Mouse (Mus musculus) CH12.LX (cell line): ENCODE data around the gene Mtrex. TPM values are rescaled to one million over a fixed set of nuclear protein-coding genes. Genes with fewer than 3 reads are reported as not detected.

Experiments used
- DNase-seq: peaks from one replicate; pipeline ENCODE4 v3.0.0-alpha.2; 2013; ENCODE audit errors: extremely low read depth
- H3K27ac ChIP-seq: 2 replicates; pipeline ENCODE4 v1.5.1; 2012; ENCODE audit warnings: low read depth, mild to moderate bottlenecking, control low read depth, moderate library complexity; ENCODE audit not compliant: insufficient read depth
- H3K27me3 ChIP-seq: replicated peaks from 2 replicates; pipeline ENCODE3; 2012; ENCODE audit warnings: inconsistent platforms
- H3K36me3 ChIP-seq, 2 experiments: replicated peaks in 1 of 2; 2 replicates each; pipeline versions ENCODE3 to v1.6.1; 2012; ENCODE audit warnings: inconsistent platforms in 1 of 2, low read length in 1 of 2, mild to moderate bottlenecking in 1 of 2, mixed read lengths in 1 of 2, moderate library complexity in 1 of 2; ENCODE audit not compliant: control insufficient read depth in 1 of 2, insufficient read depth in 1 of 2
- H3K4me1 ChIP-seq, 2 experiments: 2 replicates each; pipeline ENCODE4 v1.6.1; 2012; ENCODE audit warnings: inconsistent platforms in 1 of 2, moderate library complexity in 1 of 2; ENCODE audit not compliant: insufficient read depth in 2 of 2, control insufficient read depth in 1 of 2
- H3K4me2 ChIP-seq: 2 replicates; pipeline ENCODE4 v1.6.1; 2012; ENCODE audit warnings: low read depth, mild to moderate bottlenecking, control low read depth; ENCODE audit not compliant: poor library complexity, insufficient read depth, severe bottlenecking
- H3K4me3 ChIP-seq, 3 experiments: fragments of 150-350 bp in 1 of 3; sonication (generic) in 1 of 3; replicated peaks in 1 of 3; 2 replicates each; pipeline versions ENCODE3 to v1.5.1; 2011 to 2012; ENCODE audit warnings: low read depth in 2 of 3, low read length in 2 of 3, mild to moderate bottlenecking in 2 of 3, moderate library complexity in 2 of 3, control low read depth in 1 of 3, improper control_type of control experiment in 1 of 3, inconsistent platforms in 1 of 3, mixed read lengths in 1 of 3; ENCODE audit not compliant: poor library complexity in 1 of 3
- H3K79me2 ChIP-seq: replicated peaks from 2 replicates; pipeline ENCODE4 v1.6.1; 2012; ENCODE audit warnings: mild to moderate bottlenecking, moderate library complexity; ENCODE audit not compliant: control insufficient read depth, poor library complexity, insufficient read depth, severe bottlenecking; ENCODE audit errors: extremely low read depth
- H3K9ac ChIP-seq: 2 replicates; pipeline ENCODE4 v1.6.1; 2012; ENCODE audit warnings: low read depth, mild to moderate bottlenecking, control low read depth, moderate library complexity; ENCODE audit not compliant: insufficient read depth
- H3K9me3 ChIP-seq: replicated peaks from 2 replicates; pipeline ENCODE3; 2012; ENCODE audit warnings: low read length, inconsistent platforms, mixed read lengths
- BHLHE40 ChIP-seq: IDR thresholded peaks from 2 replicates; pipeline ENCODE4 v1.6.1; 2011; ENCODE audit warnings: mild to moderate bottlenecking, low read depth, low read length, improper control_type of control experiment
- CHD2 ChIP-seq: IDR thresholded peaks from 2 replicates; pipeline ENCODE4 v1.6.1; 2011; ENCODE audit warnings: low read length, improper control_type of control experiment
- CTCF ChIP-seq, 2 experiments: IDR thresholded peaks in 1 of 2; conservative IDR thresholded peaks in 1 of 2; 2 replicates each; pipeline ENCODE4 v1.5.1; 2011 to 2012; ENCODE audit warnings: low read depth in 2 of 2, low read length in 2 of 2, improper control_type of control experiment in 1 of 2, inconsistent platforms in 1 of 2, mild to moderate bottlenecking in 1 of 2, moderate library complexity in 1 of 2
- ETS1 ChIP-seq: conservative IDR thresholded peaks from 2 replicates; pipeline ENCODE4 v1.6.1; 2012; ENCODE audit warnings: low read depth, mild to moderate bottlenecking, inconsistent platforms, low read length, improper control_type of control experiment, moderate library complexity
- IRF4 ChIP-seq: IDR thresholded peaks from 2 replicates; pipeline ENCODE4 v1.6.1; 2014; ENCODE audit warnings: low read depth, mild to moderate bottlenecking, inconsistent platforms, low read length, improper control_type of control experiment
- JUN ChIP-seq: IDR thresholded peaks from 2 replicates; pipeline ENCODE4 v1.6.1; 2011; ENCODE audit warnings: low read depth, mild to moderate bottlenecking, low read length, improper control_type of control experiment, moderate library complexity; ENCODE audit not compliant: insufficient read depth
- KAT2A ChIP-seq: IDR thresholded peaks from 2 replicates; pipeline ENCODE4 v1.6.1; 2012; ENCODE audit warnings: low read length, improper control_type of control experiment, inconsistent platforms; ENCODE audit not compliant: insufficient replicate concordance
- MAX ChIP-seq: IDR thresholded peaks from 2 replicates; pipeline ENCODE4 v1.6.1; 2011; ENCODE audit warnings: low read length, improper control_type of control experiment
- MEF2A ChIP-seq: IDR thresholded peaks from 2 replicates; pipeline ENCODE4 v1.6.1; 2014; ENCODE audit warnings: low read depth, mild to moderate bottlenecking, inconsistent platforms, low read length, improper control_type of control experiment, borderline replicate concordance
- MXI1 ChIP-seq: IDR thresholded peaks from 2 replicates; pipeline ENCODE4 v1.6.1; 2011; ENCODE audit warnings: mild to moderate bottlenecking, low read depth, low read length, improper control_type of control experiment
- MYC ChIP-seq: IDR thresholded peaks from 2 replicates; pipeline ENCODE4 v1.6.1; 2011; ENCODE audit warnings: low read depth, mild to moderate bottlenecking, improper control_type of control experiment, low read length
- NELFE ChIP-seq: IDR thresholded peaks from 2 replicates; pipeline ENCODE4 v1.6.1; 2011; ENCODE audit warnings: low read depth, low read length, improper control_type of control experiment
- PAX5 ChIP-seq: IDR thresholded peaks from 2 replicates; pipeline ENCODE4 v1.6.1; 2012; ENCODE audit warnings: low read length, inconsistent platforms, mixed read lengths
- POLR2A ChIP-seq: IDR thresholded peaks from 2 replicates; pipeline ENCODE4 v1.6.1; 2011; ENCODE audit warnings: low read depth, mild to moderate bottlenecking, improper control_type of control experiment, low read length
- POLR2AphosphoS2 ChIP-seq: IDR thresholded peaks from 2 replicates; pipeline ENCODE4 v1.6.1; 2011; ENCODE audit warnings: low read depth, low read length, improper control_type of control experiment
- RAD21 ChIP-seq: IDR thresholded peaks from 2 replicates; pipeline ENCODE4 v1.6.1; 2011; ENCODE audit warnings: low read depth, mild to moderate bottlenecking, low read length, improper control_type of control experiment, moderate library complexity
- RCOR1 ChIP-seq: conservative IDR thresholded peaks from 2 replicates; pipeline ENCODE4 v1.6.1; 2012; ENCODE audit warnings: low read depth, mild to moderate bottlenecking, inconsistent platforms, low read length, improper control_type of control experiment
- SIN3A ChIP-seq: IDR thresholded peaks from 2 replicates; pipeline ENCODE4 v1.6.1; 2012; ENCODE audit warnings: low read length, improper control_type of control experiment, inconsistent platforms
- SMC3 ChIP-seq: IDR thresholded peaks from 2 replicates; pipeline ENCODE4 v1.6.1; 2011; ENCODE audit warnings: low read depth, low read length, improper control_type of control experiment
- TBP ChIP-seq: conservative IDR thresholded peaks from 2 replicates; pipeline ENCODE4 v1.6.1; 2011; ENCODE audit warnings: low read depth, low read length, improper control_type of control experiment
- UBTF ChIP-seq: IDR thresholded peaks from 2 replicates; pipeline ENCODE4 v1.6.1; 2012; ENCODE audit warnings: low read depth, mild to moderate bottlenecking, inconsistent platforms, low read length, improper control_type of control experiment, moderate library complexity
- USF1 ChIP-seq: IDR thresholded peaks from 2 replicates; pipeline ENCODE4 v1.6.1; 2014; ENCODE audit warnings: low read depth, mild to moderate bottlenecking, inconsistent platforms, low read length, improper control_type of control experiment
- USF2 ChIP-seq: conservative IDR thresholded peaks from 2 replicates; pipeline ENCODE4 v1.6.1; 2011; ENCODE audit warnings: low read depth, low read length, improper control_type of control experiment
- ZKSCAN1 ChIP-seq: IDR thresholded peaks from 2 replicates; pipeline ENCODE4 v1.6.1; 2012; ENCODE audit warnings: low read depth, inconsistent platforms, low read length, improper control_type of control experiment, borderline replicate concordance
- ZMIZ1 ChIP-seq: IDR thresholded peaks from 2 replicates; pipeline ENCODE4 v1.6.1; 2012; ENCODE audit warnings: low read depth, mild to moderate bottlenecking, inconsistent platforms, low read length, improper control_type of control experiment
- dilution Hi-C: fragments of 300-500 bp; cut with MboI; formaldehyde crosslinking; loops from 2 replicates; pipeline ENCODE4 v1.14.3; 2020; ENCODE audit warnings: low sequenced_read_pairs; ENCODE audit not compliant: extremely low pct_unique_long_range_greater_than_20kb, extremely low pct_ligation_motif_present
- in situ Hi-C: fragments of 300-500 bp; cut with MboI; formaldehyde crosslinking; loops from 3 replicates; pipeline ENCODE4 v1.14.3; 2019; ENCODE audit warnings: low sequenced_read_pairs, low pct_ligation_motif_present, low pct_unique_long_range_greater_than_20kb, mixed read lengths
- polyA plus RNA-seq: library from polyadenylated mRNA; unstranded; fragments of >175 nt; gene quantifications from 2 replicates; pipeline ENCODE4 v1.2.1, GENCODE M21; 2012; ENCODE audit warnings: low read depth; ENCODE audit not compliant: insufficient read length
- total RNA-seq, 2 experiments: library from RNA; depleted of rRNA; stranded (reverse); fragments of 300-350 nt in 1 of 2; fragments of >200 nt in 1 of 2; gene quantifications; 2 replicates each; pipeline ENCODE4 v1.2.3; 2012 to 2014

Mtrex gene
- total and polyA plus RNA-seq, 3 experiments, result 55.0 to 87.6 (median 63.9) TPM

DNA sequence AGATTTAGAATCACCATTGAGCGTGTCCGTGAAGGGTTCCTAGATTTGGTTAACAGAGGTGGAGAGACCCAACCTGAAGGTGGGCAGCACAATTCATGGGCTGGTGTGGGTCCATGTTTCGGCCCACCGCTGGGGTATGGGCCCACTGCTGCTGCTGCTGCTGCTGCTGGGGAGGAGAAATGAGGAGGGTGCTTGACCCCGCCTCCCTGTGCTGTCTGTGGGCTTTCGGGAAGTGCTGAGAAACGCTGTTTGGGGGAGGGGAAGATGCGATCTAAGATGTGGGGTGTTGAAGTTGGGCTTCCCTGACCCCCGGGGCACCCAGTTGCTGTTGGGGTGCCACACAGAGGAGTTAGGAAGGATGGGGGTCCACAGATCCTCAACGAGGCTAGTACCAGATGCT is 49.5 kb upstream of the Mtrex start:
- DNase-seq, result no peak
- H3K36me3 ChIP-seq, result no peaks in the 10 kb centered on the region
- no peak overlapping the region for H3K27ac ChIP-seq
- H3K9ac ChIP-seq, result no peak overlapping the region
- H3K4me3 ChIP-seq, result no peak overlapping the region
- no peaks in the 10 kb centered on the region for H3K9me3 ChIP-seq
- H3K4me2 ChIP-seq, result 0 out of 2 replicates have a peak overlapping the region, but pooled peaks have one; percentile 12
- no peaks in the 10 kb centered on the region for H3K4me1 ChIP-seq
- in situ Hi-C loops, result loop anchor here (5.0 kb wide), 1 partner anchor 34 kb away; no protein-coding TSS in a partner anchor
- peaks cover 19% of the 10 kb centered on the region for H3K27me3 ChIP-seq
- dilution Hi-C loops, result no loop called here
- H3K79me2 ChIP-seq, result no peaks in the 10 kb centered on the region
- TF ChIP-seq CHD2, result no peak
- TF ChIP-seq ZKSCAN1, result no peak
- TF ChIP-seq JUN, result no peak
- no peak for TF ChIP-seq MAX
- no peak for TF ChIP-seq USF1
- no peak for TF ChIP-seq SMC3
- TF ChIP-seq MXI1, result no peak
- TF ChIP-seq TBP, result no peak
- TF ChIP-seq PAX5, result no peak
- no peak for TF ChIP-seq BHLHE40
- TF ChIP-seq RAD21, result no peak
- no peak for TF ChIP-seq UBTF
- no peak for TF ChIP-seq MEF2A
- no peak for TF ChIP-seq RCOR1
- TF ChIP-seq POLR2AphosphoS2, result no peak
- TF ChIP-seq POLR2A, result no peak
- TF ChIP-seq SIN3A, result no peak
- TF ChIP-seq NELFE, result no peak
- no peak for TF ChIP-seq CTCF (conservative IDR thresholded peaks at IDR 0.05 in 1 of 2, IDR thresholded peaks at IDR 0.05 in 1 of 2; ENCODE audit: low read depth in 2 of 2, low read length in 2 of 2)
- TF ChIP-seq USF2, result no peak
- TF ChIP-seq, all 38 proteins: peak for 0

DNA sequence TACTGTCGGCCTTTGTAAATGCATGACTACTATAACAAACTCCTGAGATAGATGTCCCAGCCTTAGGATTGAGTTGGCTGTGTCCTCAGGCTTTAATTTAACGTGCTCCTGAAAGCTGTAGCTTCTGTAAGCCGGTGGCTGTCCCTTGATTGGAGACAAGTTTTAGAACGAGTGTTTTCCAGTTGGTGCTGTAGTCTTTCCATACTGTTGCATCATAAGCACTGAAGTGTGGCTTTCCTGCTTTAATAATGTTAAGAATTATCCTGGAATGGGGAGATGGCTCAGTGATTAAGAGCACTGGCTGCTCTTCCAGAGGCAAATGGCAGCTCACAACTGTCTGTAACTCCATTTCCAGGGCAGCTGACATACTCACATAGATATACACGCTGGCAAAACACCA is 40.1 kb upstream of the Mtrex start:
- H3K4me2 ChIP-seq, result no peak overlapping the region
- no peak overlapping the region for H3K9ac ChIP-seq
- TF ChIP-seq SIN3A (no peak), KAT2A (no peak), MYC (no peak), SMC3 (no peak), ETS1 (no peak), CHD2 (no peak), NELFE (no peak), USF2 (no peak), ZMIZ1 (no peak), IRF4 (no peak)
- TF ChIP-seq, all 38 proteins: peak for 0
- in situ Hi-C loops, result no loop called here
- Histone ChIP-seq H3K36me3 (peaks cover 13 to 67% of the 10 kb centered on the region in 2 experiments), H3K4me1 (no peaks in the 10 kb centered on the region), H3K79me2 (no peaks in the 10 kb centered on the region), H3K27ac (no peak overlapping the region), H3K9me3 (no peaks in the 10 kb centered on the region), H3K4me3 (no peak overlapping the region), H3K27me3 (no peaks in the 10 kb centered on the region)
- no peak for DNase-seq
- dilution Hi-C loops, result no loop called here
